ENCODE assay signal across 8 mouse cellular contexts in genomic region chr5:76184286-76185080, GRCm38 (mm10). TPM values are rescaled to one million over a fixed set of nuclear protein-coding genes. Genes with fewer than 3 reads are reported as not detected.
DNase-seq lines count a peak whose midpoint lies in the region; ATAC-seq and TF ChIP-seq lines count a peak whose summit lies in the region.

No protein-coding gene starts in this region.

- H3K27ac ChIP-seq in embryonic facial prominence, embryonic 14.5 days (replicated peaks; ENCODE audit: low read depth, low read length): peak overlapping the region; percentile 97
- peak overlapping the region; percentile 93 for H3K27ac ChIP-seq in liver, embryonic 11.5 days (ENCODE audit: low read depth, low read length)

- ATAC-seq in embryonic facial prominence, embryonic 14.5 days (ENCODE audit: low read depth): peak; percentile 86
- peak; percentile 88 for ATAC-seq in liver, embryonic 11.5 days (replicated peaks; ENCODE audit: low FRiP score)

- peaks cover 52% of the 10 kb centered on the region for H3K79me2 ChIP-seq in myocyte (ENCODE audit: control insufficient read depth, insufficient read depth)

- peak overlapping the region; percentile 94 for H3K4me3 ChIP-seq in embryonic facial prominence, embryonic 14.5 days (ENCODE audit: low read depth, low read length)
- H3K4me3 ChIP-seq in liver, embryonic 11.5 days (ENCODE audit: low read depth, low read length): peak overlapping the region; percentile 88
- H3K4me3 ChIP-seq in myocyte: peak overlapping the region; percentile 34

- peaks cover 27% of the 10 kb centered on the region for H3K4me1 ChIP-seq in embryonic facial prominence, embryonic 14.5 days (ENCODE audit: control insufficient read depth, insufficient read depth, low read length)
- H3K4me1 ChIP-seq in liver, embryonic 11.5 days (replicated peaks; ENCODE audit: control insufficient read depth, insufficient read depth, low read length): peaks cover 25% of the 10 kb centered on the region

- DNase-seq in B cell, adult 2 months: peak; percentile 58 to 62
- peak; percentile 39 to 40 for DNase-seq in adrenal gland, postnatal 4 days (ENCODE audit: low spot score in 2 of 2)
- peak; percentile 86 for DNase-seq in embryonic facial prominence, embryonic 14.5 days (ENCODE audit: low spot score)
- peak; percentile 59 to 62 for DNase-seq in heart, adult 9 months (ENCODE audit: low spot score in 2 of 2)
- peak; percentile 46 to 57 for DNase-seq in kidney, adult 8-10 months
- peak; percentile 83 for DNase-seq in liver, embryonic 11.5 days (ENCODE audit: low spot score)
- DNase-seq in splenic B cell, adult 2 months (ENCODE audit: low read depth, low spot score): peak; percentile 51

- no peak for TF ChIP-seq POLR2A in myocyte (IDR thresholded peaks at IDR 0.05; ENCODE audit: insufficient read length, low read depth)

- H3K4me2 ChIP-seq in embryonic facial prominence, embryonic 14.5 days (ENCODE audit: low read depth, low read length): peak overlapping the region; percentile 61
- H3K4me2 ChIP-seq in liver, embryonic 11.5 days: peak overlapping the region; percentile 80
- H3K4me2 ChIP-seq in myocyte (ENCODE audit: low read depth): peak overlapping the region; percentile 69

- H3K9me3 ChIP-seq in embryonic facial prominence, embryonic 14.5 days (ENCODE audit: control insufficient read depth, low read length): no peaks in the 10 kb centered on the region
- no peaks in the 10 kb centered on the region for H3K9me3 ChIP-seq in liver, embryonic 11.5 days (ENCODE audit: control insufficient read depth, low read length)

- H3ac ChIP-seq in myocyte (ENCODE audit: control insufficient read depth, insufficient read length): peak overlapping the region; percentile 68

- peaks cover 7% of the 10 kb centered on the region; the same call in 1 of the 2 replicates for H3K36me3 ChIP-seq in embryonic facial prominence, embryonic 14.5 days (ENCODE audit: control insufficient read depth, insufficient read depth, low read length)
- no peaks in the 10 kb centered on the region for H3K36me3 ChIP-seq in liver, embryonic 11.5 days (ENCODE audit: control insufficient read depth, insufficient read depth, low read length)
- no peaks in the 10 kb centered on the region for H3K36me3 ChIP-seq in myocyte (ENCODE audit: control insufficient read depth, insufficient read depth)
- H3K36me3 ChIP-seq in splenic B cell, adult 2 months (ENCODE audit: control insufficient read depth, insufficient read depth, low read length, poor library complexity, severe bottlenecking): no peaks in the 10 kb centered on the region

- no peaks in the 10 kb centered on the region for H3K27me3 ChIP-seq in embryonic facial prominence, embryonic 14.5 days (replicated peaks; ENCODE audit: control insufficient read depth, insufficient read depth, low read length)
- no peaks in the 10 kb centered on the region for H3K27me3 ChIP-seq in liver, embryonic 11.5 days (replicated peaks; ENCODE audit: control insufficient read depth, insufficient read depth, low read length)
- no peaks in the 10 kb centered on the region for H3K27me3 ChIP-seq in myocyte (ENCODE audit: control insufficient read depth, insufficient read depth, insufficient read length)
- H3K27me3 ChIP-seq in splenic B cell, adult 2 months (ENCODE audit: control insufficient read depth, insufficient read depth, low read length, poor library complexity, severe bottlenecking): no peaks in the 10 kb centered on the region

- peak overlapping the region; percentile 95 for H3K9ac ChIP-seq in embryonic facial prominence, embryonic 14.5 days (ENCODE audit: low read depth, low read length)
- H3K9ac ChIP-seq in liver, embryonic 11.5 days (ENCODE audit: low read depth, low read length): peak overlapping the region; percentile 93

- 10% methylated on average over 12 of the region's 38 CpGs for WGBS in embryonic facial prominence, embryonic 14.5 days
- WGBS in liver, embryonic 11.5 days: 4% methylated on average over 36 of the region's 38 CpGs

TF ChIP-seq in myocyte, 11 proteins besides CTCF, POLR2A, EP300 and RAD21:
- TF ChIP-seq POLR2AphosphoS2 (IDR thresholded peaks at IDR 0.05; ENCODE audit: insufficient read length, low read depth): no peak
- no peak for TF ChIP-seq SRF (IDR thresholded peaks at IDR 0.05; ENCODE audit: control insufficient read depth, insufficient read length, low read depth)
- no peak for TF ChIP-seq CEBPB (IDR thresholded peaks at IDR 0.05; ENCODE audit: insufficient read depth, poor library complexity, severe bottlenecking)
TF ChIP-seq in myocyte: peak in this region for 0.

RNA-seq across cellular contexts. Expression of gene Tmem165, which starts 0.8 kb away (rescaled TPM):
- total RNA-seq in adrenal gland, postnatal 4 days (2021): 10 to 100 TPM; 68.4 to 68.7 TPM
- 126 and 130 TPM in 2 replicates for polyA plus RNA-seq in embryonic facial prominence, embryonic 14.5 days (2014; fragmentation: Nextera tagmentation; extraction: Ambion mirVana)
- polyA plus RNA-seq in liver, embryonic 11.5 days (2014; fragmentation: Nextera tagmentation; extraction: Ambion mirVana): 67.2 and 73.9 TPM in 2 replicates
- polyA plus RNA-seq in myocyte (2012; fragmentation: generic; extraction: Trizol): 28.1 TPM

RNA-seq across cellular contexts. Expression of gene Srd5a3, which starts 44.4 kb away (rescaled TPM):
- 10 to 100 TPM; 31.3 to 33.9 TPM for total RNA-seq in adrenal gland, postnatal 4 days (2021)
- 27.6 and 31.0 TPM in 2 replicates for polyA plus RNA-seq in embryonic facial prominence, embryonic 14.5 days (2014; fragmentation: Nextera tagmentation; extraction: Ambion mirVana)
- polyA plus RNA-seq in liver, embryonic 11.5 days (2014; fragmentation: Nextera tagmentation; extraction: Ambion mirVana): 20.1 and 21.0 TPM in 2 replicates
- polyA plus RNA-seq in myocyte (2012; fragmentation: generic; extraction: Trizol): 12.0 TPM

Comparison
In these comparisons a context has a peak if more than half of its experiments do, and no peak if none do; other contexts are left out.
1. Peak in every context shown above with its lines: DNase-seq, ATAC-seq, H3K4me3 ChIP-seq and H3K27ac ChIP-seq.
2. H3K4me3 ChIP-seq: peak in every context shown above with its lines; median percentile 94 in embryonic facial prominence, embryonic 14.5 days; 88 in liver, embryonic 11.5 days; 34 in myocyte.